Mouse (Mus musculus) lung, postnatal 10 days (tissue): Measurements from ENCODE around the gene Slx4ip.

Experiments used
- DNase-seq: peaks from one replicate; pipeline ENCODE4 v3.0.0; 2021

The Slx4ip gene

DNA sequence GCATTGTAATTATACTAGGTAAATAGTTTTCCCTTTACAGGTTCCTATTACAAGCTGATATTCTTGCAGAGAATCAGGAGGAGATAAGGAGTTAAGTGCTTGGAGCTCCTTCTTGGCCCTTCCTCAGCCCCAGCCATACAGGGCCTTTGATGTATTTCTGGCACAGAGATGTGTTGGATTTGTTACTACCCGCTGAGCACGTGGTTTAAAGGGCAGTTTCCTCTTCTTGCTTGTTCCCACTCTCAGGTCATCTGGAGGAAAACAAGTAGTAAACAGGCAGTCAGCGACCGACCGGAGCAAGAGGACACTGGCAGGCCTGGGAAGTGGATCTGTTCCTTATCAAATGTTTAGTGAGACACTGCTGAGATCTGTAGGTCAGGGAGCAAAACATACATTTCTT is 56.9 kb downstream of the Slx4ip start:
- peak; percentile 54 for DNase-seq

DNA sequence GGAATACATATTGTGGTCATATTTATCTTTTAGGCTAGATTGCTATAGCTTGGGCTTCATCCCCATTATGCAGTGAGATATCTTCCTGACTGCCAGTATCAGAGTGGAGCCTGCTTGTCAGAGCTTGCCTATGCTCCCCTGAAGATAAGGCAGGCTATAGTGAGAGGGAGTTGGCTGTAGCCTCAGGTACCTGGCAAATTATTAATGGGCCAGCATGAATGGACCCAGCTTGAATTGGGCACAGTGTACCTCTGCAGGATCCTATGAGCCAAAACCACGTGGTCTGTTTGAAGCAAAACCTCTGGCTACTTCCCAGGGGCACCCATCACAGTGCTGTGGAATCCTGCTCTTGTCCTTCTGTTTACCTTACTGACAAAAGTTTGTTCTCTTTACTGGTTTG is 61.2 kb downstream of the Slx4ip start:
- no peak for DNase-seq

DNA sequence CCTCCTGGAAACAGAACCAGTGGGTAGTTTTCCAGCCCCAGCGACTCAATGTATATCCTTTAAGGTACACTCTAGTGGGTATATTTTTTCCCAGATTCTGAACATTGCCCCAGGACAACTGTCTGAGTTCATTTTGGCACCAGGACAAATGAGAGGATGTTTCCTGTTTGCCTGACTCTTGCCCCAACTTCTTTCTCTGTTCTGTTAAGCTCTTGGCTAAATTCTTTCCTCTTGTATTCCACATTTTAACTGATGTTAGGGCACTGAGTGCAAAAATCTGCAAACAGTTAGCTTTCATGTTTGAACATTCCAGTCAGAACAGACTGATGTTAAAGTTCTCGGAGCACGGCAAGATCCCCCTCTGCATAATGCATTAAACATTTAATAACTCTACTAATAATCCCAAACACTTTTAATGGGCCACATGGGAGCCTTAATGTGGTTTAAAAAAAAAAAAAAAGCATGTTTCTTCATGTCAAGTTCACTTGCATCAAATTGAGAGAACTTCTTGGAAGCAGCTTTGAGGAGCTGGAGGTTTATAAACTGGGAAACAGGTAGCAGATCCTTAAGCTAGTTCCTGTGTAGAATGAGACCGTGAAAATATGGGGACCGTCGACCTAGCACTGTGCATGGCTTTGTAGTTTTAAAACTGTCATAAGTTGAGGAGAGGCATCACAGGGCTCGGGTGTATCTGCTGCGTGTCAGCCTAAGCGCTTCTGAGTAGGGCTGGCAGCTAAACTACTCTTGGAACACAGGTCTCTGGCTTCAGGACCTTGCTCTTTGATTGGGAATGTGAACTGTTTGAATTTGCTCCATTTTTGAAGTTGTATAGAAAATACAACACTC is 64.9 kb downstream of the Slx4ip start:
- DNase-seq = no peak

DNA sequence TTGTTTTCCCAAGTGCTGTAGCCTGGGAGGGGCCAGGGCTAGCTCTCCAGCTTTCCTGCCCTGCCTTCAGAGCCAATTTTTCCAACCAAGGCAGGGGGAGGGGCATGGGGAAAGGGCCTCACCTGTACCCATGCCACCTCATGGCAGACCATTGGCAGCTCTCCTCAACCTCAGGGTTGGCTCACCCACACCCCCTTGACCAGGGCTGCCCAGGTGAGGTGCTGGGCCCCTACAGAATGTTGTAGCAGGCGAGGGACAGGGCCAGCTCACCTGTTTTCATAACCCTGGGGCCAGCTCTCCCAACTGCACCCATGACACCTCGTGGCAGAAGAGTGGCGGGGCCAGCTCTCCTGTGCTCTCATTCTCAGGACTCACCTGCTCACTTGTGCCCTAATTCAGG is 67.7 kb downstream of the Slx4ip start:
- DNase-seq = no peak

DNA sequence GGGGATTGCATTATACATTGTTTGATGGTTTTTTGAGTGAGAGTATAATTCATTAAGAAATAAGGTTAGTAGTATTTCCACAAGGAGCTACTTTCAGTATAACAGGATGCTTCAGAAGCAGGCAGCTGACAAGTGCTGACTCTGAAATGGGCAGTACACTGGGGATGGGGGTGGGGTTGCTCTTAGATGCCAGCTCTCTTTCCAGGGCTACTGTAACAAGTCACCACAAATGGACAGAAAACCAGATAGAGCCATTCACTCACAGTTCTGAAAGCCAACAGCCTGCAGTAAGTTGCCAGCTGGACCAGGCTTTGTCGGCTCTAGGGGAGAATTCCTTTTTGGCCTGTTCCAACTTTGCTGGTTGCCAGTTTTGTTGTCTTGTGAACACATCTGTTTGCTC is 84.8 kb downstream of the Slx4ip start:
- DNase-seq = peak; percentile 35

DNA sequence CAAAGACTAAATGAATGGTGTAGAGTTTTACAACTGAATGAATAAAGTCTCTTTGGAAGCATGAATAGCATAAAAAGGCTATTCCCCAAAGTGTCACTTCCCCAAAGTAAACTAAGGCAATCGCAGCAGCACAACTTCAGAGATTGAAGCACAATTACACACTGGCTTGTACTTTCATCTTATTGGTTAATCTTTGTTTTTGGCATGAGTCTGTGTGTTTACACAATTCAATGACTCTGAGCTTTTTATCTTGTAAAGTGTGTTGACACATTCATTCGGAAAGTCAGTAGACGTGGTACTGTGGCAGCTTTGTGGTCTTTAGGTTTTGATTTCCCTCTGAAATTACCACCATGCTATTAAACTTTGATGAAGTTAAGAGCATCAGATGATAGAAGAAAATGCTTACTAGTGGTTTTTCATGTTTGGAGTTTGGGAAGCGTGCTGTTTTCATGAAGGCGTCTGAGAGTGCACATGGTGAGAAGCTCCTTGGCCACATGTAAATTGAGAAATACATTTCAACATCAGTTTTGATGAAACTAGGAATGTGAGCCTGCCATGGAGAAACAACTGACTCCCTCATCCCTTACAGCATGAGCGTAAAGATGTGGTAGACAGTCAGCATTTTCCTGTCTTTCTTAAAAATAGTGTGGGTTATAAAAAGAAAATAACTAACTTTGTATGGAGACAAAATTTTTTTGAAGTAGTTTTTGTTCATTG is 88.2 kb downstream of the Slx4ip start:
- no peak for DNase-seq

DNA sequence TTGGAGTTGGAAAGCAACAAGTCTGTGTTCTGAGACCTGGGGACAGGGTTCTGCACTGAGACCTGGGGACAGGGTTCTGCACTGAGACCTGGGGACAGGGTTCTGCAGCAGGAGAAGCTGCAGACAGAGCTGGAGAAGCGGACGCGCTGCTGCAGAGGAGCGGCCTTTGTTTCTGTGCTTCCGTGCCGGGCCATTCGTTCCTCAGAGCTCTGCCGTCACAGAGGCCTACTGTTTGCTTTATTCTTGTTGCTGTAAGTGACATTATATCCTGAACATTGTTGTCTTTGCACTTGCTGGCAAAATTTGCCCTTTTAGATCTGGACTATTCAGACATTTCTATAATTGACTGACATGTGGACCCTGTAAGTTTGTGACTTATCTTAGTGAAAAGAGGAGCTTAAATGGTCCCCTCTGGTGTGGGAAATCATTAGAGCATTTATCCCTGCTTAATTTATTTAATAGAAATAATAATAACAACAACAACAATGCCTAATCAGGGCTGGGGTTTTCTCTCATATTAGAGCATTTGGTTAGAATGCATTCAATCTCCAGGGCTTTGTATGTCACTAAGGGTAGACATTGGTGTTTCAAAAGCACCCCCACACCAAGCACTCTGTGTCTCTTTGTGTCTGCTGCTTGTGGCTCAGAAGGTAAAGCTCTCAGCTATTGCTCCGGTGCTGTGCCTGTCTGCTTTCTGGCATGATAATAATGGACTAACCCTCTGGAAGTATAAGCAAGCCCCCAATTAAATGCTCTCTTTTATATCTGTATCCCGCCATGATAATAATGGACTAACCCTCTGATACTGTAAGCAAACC is 90.3 kb downstream of the Slx4ip start:
- DNase-seq = no peak

DNA sequence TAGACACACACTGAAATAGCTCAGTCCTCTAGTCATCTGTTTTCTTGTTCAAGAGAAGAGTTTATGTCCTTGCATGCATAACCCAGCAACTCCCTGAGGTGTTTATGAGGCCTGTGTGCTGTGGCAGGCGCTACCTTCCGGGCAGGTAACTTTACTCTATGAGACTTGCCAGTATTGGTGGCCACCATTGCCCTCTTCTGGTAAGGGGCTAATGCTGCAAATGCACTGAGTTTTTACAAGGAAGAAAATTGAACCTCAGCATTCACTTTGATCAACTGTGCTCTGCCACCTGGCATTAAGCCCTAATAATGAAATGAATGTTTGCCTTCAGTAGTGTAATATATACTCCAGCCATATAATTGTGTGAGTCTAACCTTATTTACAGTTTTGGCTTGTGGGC is 92.9 kb downstream of the Slx4ip start:
- DNase-seq = no peak

DNA sequence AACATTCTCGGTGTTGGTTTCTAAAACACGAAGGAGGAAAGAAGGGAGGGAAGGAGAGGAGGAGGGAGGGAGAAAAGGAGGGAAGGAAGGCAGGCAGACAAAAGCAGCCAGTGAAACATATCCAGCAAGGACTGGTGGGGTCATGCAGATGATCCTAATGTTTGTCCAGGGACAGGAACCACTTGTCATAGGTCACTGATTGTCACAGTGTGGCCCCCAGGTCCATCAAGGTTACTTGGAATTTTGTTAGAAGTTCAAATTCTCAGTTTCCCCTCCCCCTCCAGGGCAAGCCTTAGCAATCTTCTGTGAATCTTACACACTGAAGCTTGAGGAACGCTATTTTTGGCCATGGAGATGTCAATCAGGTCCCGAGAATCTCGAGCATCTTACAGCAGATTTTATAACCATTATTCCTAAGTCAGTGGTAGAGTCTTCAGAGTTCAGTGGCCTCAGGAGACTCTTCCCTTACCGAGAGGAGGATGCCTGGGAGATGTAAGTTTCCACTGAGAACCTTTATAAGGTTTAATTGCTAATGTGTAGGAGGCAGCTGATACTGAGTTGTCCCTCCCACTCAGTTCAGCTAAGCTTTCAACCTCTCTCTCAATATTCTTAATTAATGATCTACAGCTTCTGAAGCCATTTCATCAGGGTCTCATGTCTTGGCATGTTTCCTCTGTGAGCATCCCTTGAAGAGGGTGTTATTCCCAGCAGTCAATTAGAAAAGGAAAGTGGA is 95.1 kb downstream of the Slx4ip start:
- no peak for DNase-seq

DNA sequence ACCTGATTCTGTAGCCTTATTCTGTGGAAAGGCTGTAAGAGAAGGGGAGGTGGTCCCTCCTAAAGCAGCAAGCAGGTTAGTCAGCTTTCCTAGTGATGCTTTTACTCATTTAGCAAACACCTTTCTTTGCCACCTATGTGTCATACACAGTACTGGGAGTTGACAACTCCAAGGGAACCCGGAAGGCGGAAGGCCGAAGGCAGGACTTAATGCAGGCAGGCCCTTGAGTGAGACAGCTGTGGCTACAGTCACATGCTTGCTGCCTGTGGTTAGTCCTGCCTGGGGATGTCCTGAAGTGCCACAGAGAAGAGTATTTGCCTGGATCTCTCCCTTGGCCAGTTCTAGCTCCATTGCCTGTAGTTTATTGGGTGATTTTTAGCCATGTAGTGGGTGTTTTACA is 102.1 kb downstream of the Slx4ip start:
- no peak for DNase-seq

DNA sequence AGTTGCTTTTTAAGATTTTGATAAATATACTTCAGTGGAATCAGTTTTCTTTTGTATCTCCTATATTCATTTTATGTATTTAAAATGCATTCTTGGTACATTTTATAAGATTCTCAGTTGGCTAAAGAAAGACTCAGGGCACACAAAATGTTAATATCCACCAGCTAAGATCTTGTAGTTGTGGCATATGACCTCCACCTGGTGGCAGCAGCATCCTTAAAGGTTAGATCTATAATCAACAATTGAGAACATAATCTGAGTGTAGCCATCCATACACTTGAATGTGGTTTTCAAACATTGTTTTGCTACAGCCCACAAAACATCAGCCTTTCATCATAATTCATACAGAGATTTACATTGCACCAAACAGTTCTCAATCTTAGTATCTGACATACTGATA is 106.1 kb downstream of the Slx4ip start:
- DNase-seq = peak; percentile 34

DNA sequence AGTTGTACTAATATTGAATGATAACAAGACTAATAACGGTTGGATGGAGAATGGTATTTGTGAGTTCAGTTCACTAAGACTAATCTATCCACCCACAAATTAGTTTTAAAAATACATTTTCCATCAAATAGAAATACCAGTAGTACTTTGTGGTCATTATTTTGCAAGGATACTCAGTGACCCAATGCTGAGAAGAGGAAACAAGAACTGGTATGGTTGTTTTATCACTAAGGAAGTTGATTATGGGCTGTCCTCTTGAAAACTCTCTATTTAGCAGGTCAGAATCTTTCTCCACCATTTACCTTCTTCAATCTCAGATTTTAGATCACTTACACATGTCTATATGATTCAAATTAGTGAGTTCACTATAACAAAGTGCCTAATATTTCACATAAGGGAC is 111.0 kb downstream of the Slx4ip start:
- no peak for DNase-seq

DNA sequence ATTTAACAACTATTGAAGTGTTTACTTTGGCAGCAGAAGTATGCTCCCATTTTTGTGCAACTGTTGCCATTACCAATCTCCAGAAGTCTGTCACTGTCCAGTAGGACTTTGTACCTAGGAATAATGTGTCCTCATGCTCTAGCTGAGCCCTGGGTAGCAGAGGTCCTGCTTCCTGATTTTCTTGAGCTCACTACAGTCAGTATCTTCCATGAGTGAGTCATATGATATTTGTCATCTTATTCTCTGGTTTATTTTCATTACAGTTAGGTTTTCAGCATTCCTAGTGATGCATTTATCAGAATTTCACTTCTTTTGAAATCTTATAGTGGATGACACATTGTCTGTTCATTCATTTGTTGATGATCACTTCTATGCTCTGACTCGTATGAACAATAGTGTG is 115.6 kb downstream of the Slx4ip start:
- DNase-seq = no peak

DNA sequence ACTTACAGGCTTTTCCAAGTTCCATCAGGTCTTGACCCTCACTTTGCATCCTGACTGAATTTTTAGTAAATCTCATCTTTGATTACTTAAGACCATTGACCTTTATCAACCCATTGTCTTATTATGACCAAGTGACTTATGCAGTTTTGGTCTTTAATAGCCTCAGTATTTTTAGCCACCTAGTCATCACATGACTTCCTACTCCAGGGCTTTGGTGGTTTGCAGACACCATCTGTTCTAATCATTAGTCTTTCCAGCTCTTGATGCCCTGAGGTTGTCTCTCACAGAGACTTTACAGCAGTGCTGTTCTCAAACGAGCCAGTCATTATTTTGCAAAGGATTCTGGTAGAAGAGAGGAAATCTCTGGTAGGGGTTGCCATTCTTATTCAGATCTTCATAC is 121.0 kb downstream of the Slx4ip start:
- no peak for DNase-seq

DNA sequence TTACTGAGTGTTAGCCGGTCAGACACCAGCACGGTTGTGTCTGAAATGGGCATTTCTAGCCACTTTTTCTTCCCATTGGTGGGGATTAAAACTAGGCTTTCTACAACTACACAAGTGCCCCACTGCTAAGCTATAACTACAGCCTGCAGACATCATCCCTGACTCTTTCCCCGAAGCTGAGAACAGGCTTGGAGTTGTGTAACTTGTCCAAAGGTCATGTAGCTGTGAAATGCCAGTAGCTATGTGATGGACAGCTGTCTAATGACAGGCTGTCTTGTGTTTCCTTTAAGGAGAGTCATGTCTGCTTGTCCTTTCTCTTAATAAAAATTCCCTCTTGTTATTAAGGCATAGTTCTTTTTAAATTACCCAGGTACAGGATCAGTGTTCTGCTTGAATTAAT is 122.1 kb downstream of the Slx4ip start:
- DNase-seq = no peak

DNA sequence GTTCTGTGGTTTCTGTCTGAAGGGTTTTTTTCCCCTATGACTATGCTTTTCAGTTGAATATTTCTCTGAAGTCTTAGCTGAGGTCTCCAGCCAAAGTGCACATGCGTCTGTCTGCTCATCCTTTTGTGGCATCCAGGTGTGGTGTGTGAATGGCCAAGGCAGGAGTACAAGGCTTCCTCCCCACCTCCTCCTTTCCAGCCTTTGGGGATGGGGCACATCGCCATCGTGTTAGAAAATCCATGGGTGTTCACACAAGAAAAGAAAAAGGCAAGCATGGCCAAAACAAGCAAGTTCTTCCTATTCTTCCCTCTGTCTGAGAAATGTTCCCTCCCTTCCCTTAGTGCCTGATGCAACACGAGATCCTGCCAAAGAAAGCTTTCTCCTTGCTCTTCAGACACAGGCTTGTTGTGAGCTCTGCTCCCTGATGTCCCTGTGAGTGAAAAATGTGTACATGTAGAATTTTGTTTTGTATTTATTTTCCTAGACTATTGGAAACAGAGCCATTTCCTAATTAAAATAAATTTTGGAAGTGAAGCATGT is 122.9 kb downstream of the Slx4ip start:
- no peak for DNase-seq

DNA sequence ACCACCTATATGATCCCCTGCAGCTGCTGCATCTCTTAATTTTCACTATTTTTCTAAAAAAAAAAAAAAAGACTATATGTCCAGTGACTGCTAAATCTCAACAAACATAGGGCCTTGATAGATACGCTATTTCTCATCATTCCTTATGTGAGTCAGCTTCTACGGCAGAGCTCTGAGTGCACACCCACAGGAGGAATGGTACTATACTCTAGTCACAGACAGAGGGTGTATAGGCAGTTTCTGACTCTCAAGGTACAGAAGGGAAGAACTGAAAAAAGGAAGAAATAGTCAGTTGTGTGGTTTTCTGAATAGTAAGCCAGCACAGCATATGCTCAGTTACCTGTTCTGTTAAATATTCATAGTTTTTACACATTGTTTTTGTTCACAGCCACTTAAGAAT is 123.4 kb downstream of the Slx4ip start:
- no peak for DNase-seq

DNA sequence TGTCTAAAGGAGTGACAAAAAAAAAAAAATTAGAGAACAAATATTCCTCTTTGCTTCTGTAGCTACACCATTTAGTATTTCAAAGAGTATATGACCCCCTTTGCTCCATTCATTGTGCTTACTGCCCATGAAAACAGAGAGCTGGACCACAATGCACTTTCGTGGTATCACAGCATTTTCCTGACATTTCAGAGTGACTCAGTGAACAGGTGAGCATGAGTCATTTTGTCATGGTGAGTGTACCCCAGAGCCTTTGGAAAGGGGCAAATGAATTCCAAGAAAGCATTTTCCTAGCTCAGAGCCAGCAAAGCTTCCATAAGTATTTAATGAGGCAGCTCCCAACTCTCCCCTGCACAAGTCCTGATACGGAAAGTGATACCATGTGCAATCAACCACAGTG is 153.1 kb downstream of the Slx4ip start:
- no peak for DNase-seq

DNA sequence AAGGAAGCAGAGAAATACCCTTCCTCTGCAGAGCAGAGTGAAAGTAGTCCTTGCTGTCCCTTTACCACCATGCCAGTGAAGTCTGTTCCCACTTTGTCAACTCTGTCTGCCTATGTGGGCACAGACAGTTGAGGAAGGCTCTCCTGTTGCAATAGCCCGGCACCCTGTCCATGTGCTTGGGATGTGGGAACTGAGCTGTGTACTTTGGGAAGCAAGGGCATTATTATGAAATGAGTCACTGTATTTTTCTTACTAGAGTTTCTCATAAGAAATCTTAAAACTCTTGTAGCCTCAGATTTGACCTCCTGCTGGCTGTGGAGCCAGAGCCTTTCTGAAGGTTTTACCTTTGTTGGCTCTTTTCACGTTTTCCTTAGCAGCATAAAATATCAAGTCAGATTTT is 158.3 kb downstream of the Slx4ip start:
- no peak for DNase-seq

DNA sequence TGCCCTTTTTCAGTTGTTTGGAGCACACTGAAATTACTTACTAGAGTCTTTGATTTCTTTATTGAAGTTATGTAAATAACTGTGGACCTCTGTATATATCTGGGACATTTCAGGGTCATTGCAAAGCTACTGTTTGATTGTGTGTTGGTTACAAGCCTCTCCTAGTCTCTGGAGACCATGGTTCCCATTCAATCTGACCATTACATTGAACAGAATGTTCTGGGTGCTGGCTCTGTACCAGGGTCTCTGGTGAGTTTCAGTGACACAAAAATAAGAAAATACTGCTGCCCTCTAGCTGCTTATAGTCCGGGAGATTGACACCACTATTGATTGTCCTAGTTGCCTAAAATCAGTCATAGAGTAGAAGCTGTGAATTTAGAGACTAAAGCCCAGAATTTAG is 158.9 kb downstream of the Slx4ip start:
- no peak for DNase-seq

DNA sequence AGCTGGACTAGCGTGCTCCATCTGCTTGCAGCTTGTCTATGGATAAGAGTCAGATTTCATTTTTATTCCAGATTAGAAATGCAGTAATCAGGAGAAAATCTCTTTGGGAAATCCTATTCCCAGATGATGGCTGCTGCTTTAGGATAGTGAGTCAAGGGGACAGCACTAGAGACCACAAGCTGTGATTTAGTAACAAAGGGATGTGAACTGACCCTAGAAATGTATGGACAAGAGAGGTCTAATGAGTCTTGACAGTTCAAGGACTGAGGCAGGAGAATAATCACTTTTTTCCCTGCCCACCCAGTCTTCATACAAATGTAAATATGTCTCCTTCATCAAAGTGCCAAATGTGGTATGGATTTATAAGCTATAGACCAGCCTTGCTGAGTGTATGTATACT is 172.8 kb downstream of the Slx4ip start:
- DNase-seq = no peak

DNA sequence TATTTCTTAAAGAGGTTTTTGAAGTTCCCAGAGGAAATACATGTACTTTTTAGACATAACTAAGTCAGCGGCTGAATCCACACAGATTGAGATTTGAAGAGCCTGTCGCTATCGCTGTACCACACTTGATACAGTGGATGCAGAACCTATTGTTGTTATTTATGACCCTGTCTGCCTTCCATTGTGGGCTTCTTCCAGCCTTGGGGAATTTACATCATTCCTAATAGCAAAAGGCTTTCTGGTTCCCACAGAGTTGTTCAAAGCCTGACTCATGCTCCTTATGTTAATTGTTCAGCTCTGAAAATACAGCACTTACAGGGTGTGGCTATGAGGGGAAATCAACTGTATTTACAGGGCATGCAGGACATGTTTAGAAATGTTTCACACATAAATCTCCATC is 173.5 kb downstream of the Slx4ip start:
- DNase-seq = no peak
